Mouse (Mus musculus) splenic B cell, adult 2 months (primary cell): ENCODE measurements at regions not wholly inside any gene's neighbourhood (a gene's known extent, or its start where the extent isn't known, plus 50 kb on each side); places are given as distances from the start of the nearest gene placed in this dataset.
"Not testable (repeated sequence)": the region's sequence is repeated elsewhere in the genome, so short reads cannot be mapped to it uniquely, and the experiment has no call there.

Experiments
- DNase-seq: peaks from one replicate; pipeline ENCODE4 v3.0.0-alpha.2; 2011; ENCODE audit warnings: low read depth, low spot score
- H3K27me3 ChIP-seq: 2 replicates; pipeline ENCODE4 v1.6.1; 2012; ENCODE audit warnings: mild to moderate bottlenecking, low read length, moderate library complexity, mixed read lengths; ENCODE audit not compliant: control insufficient read depth, poor library complexity, insufficient read depth, severe bottlenecking
- H3K36me3 ChIP-seq: 2 replicates; pipeline ENCODE4 v1.6.1; 2012; ENCODE audit warnings: mild to moderate bottlenecking, low read length, moderate library complexity, mixed read lengths; ENCODE audit not compliant: control insufficient read depth, poor library complexity, insufficient read depth, severe bottlenecking

GRCm38 (mm10) chr10:96714702-96715101 is 97.9 kb downstream of the Btg1 start:
- DNase-seq, result no peak
- H3K36me3 ChIP-seq, result no peaks in the 10 kb centered on the region
- H3K27me3 ChIP-seq, result no peaks in the 10 kb centered on the region; the same call in 1 of the 2 replicates

GRCm38 (mm10) chr10:96717281-96717680 is 100.5 kb downstream of the Btg1 start:
- Histone ChIP-seq H3K27me3 (no peaks in the 10 kb centered on the region; the same call in 1 of the 2 replicates), H3K36me3 (no peaks in the 10 kb centered on the region)
- no peak for DNase-seq

- not testable (repeated sequence) for DNase-seq, H3K36me3 ChIP-seq, H3K27me3 ChIP-seq
Measured at GRCm38 (mm10) chr10:96718706-96719105, 101.9 kb downstream of the Btg1 start.

GRCm38 (mm10) chr10:96720281-96720711 is 103.5 kb downstream of the Btg1 start:
- no peak for DNase-seq
- Histone ChIP-seq H3K36me3 (no peaks in the 10 kb centered on the region), H3K27me3 (no peaks in the 10 kb centered on the region; the same call in 1 of the 2 replicates)

- H3K27me3 ChIP-seq, result no peaks in the 10 kb centered on the region; the same call in 1 of the 2 replicates
- DNase-seq, result no peak
- no peaks in the 10 kb centered on the region for H3K36me3 ChIP-seq
Measured at GRCm38 (mm10) chr10:96720956-96721688, 104.3 kb downstream of the Btg1 start.

GRCm38 (mm10) chr10:96722491-96722890 is 105.7 kb downstream of the Btg1 start:
- H3K36me3 ChIP-seq, result no peaks in the 10 kb centered on the region
- no peak for DNase-seq
- H3K27me3 ChIP-seq, result no peaks in the 10 kb centered on the region; the same call in 1 of the 2 replicates

- DNase-seq, result no peak
- H3K27me3 ChIP-seq, result no peaks in the 10 kb centered on the region; the same call in 1 of the 2 replicates
- no peaks in the 10 kb centered on the region for H3K36me3 ChIP-seq
Measured at GRCm38 (mm10) chr10:96723071-96723470, 106.3 kb downstream of the Btg1 start.

GRCm38 (mm10) chr10:96724436-96725175 is 107.8 kb downstream of the Btg1 start:
- DNase-seq, result peak; percentile 20
- H3K27me3 ChIP-seq, result no peaks in the 10 kb centered on the region
- no peaks in the 10 kb centered on the region for H3K36me3 ChIP-seq

- no peak for DNase-seq
- Histone ChIP-seq H3K36me3 (no peaks in the 10 kb centered on the region), H3K27me3 (no peaks in the 10 kb centered on the region)
Measured at GRCm38 (mm10) chr10:96726801-96727780, 110.3 kb downstream of the Btg1 start.

GRCm38 (mm10) chr10:96733581-96733980 is 116.8 kb downstream of the Btg1 start:
- H3K36me3 ChIP-seq, result no peaks in the 10 kb centered on the region
- no peak for DNase-seq

GRCm38 (mm10) chr10:96735146-96735545 is 118.3 kb downstream of the Btg1 start:
- no peak for DNase-seq
- H3K36me3 ChIP-seq, result no peaks in the 10 kb centered on the region

More at GRCm38 (mm10) chr10:96733581-96733980, 116.8 kb downstream of the Btg1 start:
- H3K27me3 ChIP-seq, result no peaks in the 10 kb centered on the region

GRCm38 (mm10) chr10:96735885-96736628 is 119.3 kb downstream of the Btg1 start:
- no peak for DNase-seq
- H3K27me3 ChIP-seq, result no peaks in the 10 kb centered on the region
- no peaks in the 10 kb centered on the region for H3K36me3 ChIP-seq

More at GRCm38 (mm10) chr10:96735146-96735545, 118.3 kb downstream of the Btg1 start:
- no peaks in the 10 kb centered on the region for H3K27me3 ChIP-seq

GRCm38 (mm10) chr10:96737972-96738371 is 121.2 kb downstream of the Btg1 start:
- H3K27me3 ChIP-seq, result no peaks in the 10 kb centered on the region
- no peak for DNase-seq
- no peaks in the 10 kb centered on the region for H3K36me3 ChIP-seq

GRCm38 (mm10) chr10:96738606-96739005 is 121.8 kb downstream of the Btg1 start:
- Histone ChIP-seq H3K27me3 (no peaks in the 10 kb centered on the region), H3K36me3 (no peaks in the 10 kb centered on the region)
- DNase-seq, result no peak
